Mouse (Mus musculus) ES-E14 (cell line): ENCODE results near the gene Elavl1.

ENCODE experiments used
- CHD2 ChIP-seq: IDR thresholded peaks from 2 replicates; pipeline ENCODE4 v1.6.1; 2014; ENCODE audit warnings: mild to moderate bottlenecking, low read depth, low read length, inconsistent platforms
- HCFC1 ChIP-seq: IDR thresholded peaks from 2 replicates; pipeline ENCODE4 v1.6.1; 2012; ENCODE audit warnings: low read length, inconsistent platforms, borderline replicate concordance; ENCODE audit not compliant: insufficient read depth
- MAFK ChIP-seq: IDR thresholded peaks from 2 replicates; pipeline ENCODE4 v1.6.1; 2014; ENCODE audit warnings: mild to moderate bottlenecking, low read depth, low read length, inconsistent platforms; ENCODE audit not compliant: insufficient read depth
- ZC3H11A ChIP-seq: IDR thresholded peaks from 2 replicates; pipeline ENCODE4 v1.6.1; 2012; ENCODE audit warnings: low read depth, mild to moderate bottlenecking, inconsistent platforms, low read length, borderline replicate concordance

DNA sequence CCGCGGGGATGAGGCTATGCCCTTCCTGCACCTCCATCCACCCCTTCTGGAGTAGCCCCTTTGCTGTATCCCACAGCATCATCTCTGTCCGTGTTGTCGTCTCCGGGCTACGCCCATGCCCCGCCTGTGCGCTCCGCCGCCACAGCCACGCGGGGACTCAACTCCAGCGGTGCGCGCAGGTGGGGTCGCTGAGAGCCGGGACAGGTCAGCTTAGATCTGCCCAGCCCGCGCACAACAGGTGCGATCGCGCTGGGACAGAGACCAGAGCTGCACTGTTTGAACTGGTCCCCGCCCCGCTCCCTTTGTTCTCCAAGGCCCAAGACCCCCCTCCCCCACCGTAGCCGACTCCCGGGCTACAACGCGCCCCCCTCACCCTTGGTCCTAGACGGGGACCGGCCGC is 66.5 kb downstream of the Elavl1 start:
- TF ChIP-seq ZC3H11A (no peak), HCFC1 (no peak), CHD2 (no peak), MAFK (no peak)
